Mouse (Mus musculus) layer of hippocampus, postnatal 14 days (tissue): ENCODE results near the gene Cdca4. TPM values are rescaled to one million over a fixed set of nuclear protein-coding genes. Genes with fewer than 3 reads are reported as not detected.
"Not testable (repeated sequence)": the region's sequence is repeated elsewhere in the genome, so short reads cannot be mapped to it uniquely, and the experiment has no call there.

Experiments
- DNase-seq, 2 experiments: peaks; one replicate each; pipeline ENCODE4 v3.0.0; 2021 to 2022; ENCODE audit warnings: low spot score in 2 of 2, mixed read lengths in 1 of 2
- total RNA-seq, 2 experiments: library from RNA; stranded (reverse); gene quantifications; 2 replicates each; pipeline ENCODE4 v1.2.3; 2021

Gene Cdca4
- total RNA-seq, 2 experiments from 2014 or later = 8.1 to 9.2 TPM

DNA sequence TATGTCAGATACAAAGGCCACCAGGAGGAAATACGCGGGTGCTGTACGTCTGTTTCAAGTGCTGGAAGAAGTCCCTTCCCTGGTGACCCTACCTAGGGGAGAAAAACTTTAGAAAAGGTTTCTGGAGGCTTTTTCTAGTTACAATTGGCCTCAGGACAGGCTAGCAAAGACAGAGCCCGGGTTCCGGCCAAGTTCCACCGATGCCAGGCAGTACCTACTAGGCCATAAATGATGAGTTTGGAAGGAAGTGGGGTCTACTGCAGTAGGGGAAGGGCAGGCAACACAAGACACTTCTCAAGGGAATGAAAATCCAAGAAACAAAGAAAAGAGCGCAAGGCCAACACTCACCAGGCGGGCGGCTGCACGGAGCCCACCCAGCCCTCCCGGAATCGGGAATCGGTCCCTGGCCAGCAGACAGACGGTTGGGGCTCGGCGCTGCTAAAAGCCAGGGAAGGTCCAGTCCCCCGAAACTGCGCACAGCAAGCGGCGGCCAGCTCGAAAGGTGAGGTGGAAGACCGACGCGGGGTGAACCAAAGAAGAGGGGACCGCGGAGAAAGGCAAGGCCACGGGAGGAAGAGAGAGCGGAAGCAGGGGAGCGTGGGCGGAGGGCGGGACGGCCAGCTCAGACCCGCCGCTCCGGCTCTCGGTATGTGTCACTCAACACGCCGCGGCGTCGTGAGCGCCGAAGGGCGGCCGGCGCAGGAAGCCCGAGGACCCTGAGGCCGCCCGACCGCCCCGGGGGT is 551 bp downstream of the Cdca4 start:
- DNase-seq = peak in 1 of 2 experiments; percentile 49

DNA sequence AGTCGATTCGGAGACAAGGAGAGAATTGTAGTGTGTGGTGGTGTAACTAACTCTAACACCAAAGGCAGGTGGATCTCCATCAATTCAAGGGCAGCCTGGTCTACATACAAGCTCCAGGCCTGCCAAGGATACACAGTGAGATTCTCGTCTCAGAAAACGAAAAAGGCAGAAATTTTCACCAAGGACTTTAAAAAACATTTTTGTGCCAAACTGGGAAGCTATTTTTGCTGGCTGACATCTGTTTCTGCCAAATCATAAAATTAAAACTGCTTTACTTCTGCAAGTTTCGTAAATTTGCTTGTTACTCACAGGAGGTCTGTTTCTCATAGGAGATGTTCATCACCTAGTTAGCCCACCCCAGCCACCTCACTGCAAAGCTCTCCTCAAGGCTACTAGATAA is 3.3 kb downstream of the Cdca4 start:
- no peak for DNase-seq

DNA sequence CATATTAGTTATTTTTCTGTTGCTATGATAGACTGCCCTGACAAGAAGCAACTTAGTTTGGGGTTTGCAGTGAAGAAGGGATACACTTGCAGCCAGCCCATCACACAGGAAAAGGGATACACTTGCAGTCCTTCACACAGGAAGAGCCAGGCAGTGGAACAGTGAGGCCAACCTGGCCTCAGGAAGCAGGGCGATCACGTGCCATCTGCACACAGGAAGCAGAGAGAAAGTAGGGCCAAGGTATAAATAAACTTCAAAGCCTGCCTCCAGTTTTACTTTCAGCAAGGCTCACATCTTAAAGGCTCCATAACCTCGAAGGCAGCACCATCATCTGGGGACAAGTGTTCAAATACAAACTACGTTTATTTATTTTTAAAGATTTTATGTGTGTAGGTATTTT is 6.0 kb downstream of the Cdca4 start:
- DNase-seq = no peak

DNA sequence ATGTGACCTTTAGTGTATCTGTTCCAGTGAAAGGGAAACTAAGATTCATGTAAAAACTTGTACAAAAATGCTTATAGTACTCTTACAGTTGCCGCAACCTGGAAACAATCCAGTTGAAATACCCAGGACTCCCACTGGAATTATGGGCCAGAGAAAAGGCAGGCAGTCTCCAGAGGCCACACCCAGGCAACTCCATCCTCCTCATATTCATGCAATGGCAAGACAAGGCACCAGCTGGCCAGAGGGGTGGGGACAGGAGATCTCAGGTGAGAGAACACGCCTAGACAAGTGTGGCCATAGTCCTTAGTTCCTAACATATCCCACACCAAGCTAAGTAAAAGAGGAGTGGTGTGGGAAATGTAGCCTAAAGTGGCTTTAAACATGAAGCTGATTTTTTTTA is 6.5 kb downstream of the Cdca4 start:
- no peak for DNase-seq

DNA sequence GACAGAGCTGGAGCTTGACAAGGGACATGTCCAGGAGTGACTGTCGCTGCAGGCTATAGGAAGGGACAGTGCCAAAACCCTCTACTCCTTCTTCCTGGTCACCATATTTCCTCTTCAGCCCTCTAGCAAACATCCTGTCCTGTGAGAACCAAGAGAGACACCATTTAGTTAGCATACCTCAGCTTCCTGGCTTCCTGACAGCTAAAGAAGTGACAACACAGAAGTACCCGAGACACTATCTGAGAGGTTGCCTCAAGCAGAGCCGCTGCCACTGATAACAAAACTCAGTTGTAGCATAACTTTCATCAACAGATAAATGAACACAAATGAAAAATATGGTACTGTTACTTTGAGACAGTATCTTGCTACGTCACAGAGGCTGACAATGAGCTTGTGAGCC is 7.2 kb downstream of the Cdca4 start:
- DNase-seq = no peak

DNA sequence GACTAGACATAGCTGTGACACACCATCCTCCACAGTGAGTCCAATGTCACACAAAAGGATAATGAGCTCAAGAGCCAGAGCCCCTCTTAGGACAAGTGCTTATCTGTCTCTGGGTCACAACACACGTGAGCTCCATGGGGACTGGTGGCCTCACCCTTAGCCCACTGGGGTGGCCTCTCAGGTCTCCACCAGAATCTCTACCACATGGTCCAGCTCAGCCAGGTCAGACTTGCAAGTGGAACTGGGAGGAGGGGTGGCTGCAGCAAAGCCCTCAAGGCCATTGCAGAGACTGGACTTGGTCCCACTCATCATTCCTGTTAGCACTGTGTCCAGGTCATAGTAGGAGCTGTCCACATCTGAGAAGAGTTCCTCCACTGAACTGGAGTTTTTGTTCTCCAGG is 8.0 kb downstream of the Cdca4 start:
- DNase-seq = no peak

DNA sequence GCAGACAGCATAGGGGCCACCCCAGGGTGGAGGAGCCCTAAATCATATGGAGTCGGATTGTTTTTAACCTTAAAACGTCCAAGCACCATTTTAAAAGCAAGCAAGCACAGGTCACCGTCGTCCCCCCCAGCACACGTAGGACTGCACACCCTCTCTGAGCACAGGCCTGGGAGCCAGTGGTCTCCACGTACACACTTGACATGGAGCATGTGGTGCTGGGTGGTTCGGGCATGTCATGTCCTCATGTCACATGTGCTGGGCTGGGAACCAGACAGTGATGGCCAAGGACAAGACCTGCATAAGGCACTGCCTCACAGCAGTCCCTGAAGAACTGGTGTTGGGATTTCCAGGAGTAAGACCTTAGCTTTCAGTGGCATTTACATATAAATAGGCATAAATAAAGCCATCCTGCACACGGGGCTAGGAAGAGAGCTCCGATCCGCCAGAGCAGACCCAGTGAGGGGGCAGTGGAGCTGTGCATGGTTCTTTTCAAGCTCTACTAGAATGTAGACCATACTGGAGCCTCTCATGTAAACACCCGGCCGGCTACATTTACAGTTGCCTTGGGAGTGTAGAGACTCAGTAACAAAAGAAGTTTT is 8.7 kb downstream of the Cdca4 start:
- no peak for DNase-seq

DNA sequence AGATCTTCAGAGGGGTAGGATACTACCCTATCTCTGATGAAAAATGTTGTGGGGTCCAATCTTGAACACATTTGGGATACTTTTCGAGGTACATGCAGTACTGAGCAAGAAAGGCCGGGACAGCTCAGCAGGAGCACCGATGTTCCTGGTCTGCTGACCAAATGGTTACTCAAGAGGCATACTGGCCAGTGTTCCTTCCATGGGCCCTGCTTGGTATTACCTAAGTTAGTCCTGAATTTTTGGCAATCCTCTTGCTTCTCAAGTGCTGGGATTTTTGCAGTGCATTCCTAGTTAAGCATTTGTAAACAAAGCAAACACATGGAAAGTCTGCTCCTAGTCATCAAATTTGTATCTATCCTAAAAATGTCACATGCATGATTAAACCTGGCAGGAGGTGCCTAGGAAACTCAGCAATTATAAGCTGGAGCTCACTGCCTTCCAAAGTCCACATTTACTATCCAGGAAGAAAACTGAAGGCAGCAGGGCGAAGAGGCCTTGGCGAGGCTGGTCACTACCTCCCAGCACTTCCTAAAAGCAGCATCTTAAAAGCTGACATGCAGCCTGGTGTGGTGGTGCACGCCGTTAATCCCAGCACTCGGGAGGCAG is 10.1 kb downstream of the Cdca4 start:
- no peak for DNase-seq

DNA sequence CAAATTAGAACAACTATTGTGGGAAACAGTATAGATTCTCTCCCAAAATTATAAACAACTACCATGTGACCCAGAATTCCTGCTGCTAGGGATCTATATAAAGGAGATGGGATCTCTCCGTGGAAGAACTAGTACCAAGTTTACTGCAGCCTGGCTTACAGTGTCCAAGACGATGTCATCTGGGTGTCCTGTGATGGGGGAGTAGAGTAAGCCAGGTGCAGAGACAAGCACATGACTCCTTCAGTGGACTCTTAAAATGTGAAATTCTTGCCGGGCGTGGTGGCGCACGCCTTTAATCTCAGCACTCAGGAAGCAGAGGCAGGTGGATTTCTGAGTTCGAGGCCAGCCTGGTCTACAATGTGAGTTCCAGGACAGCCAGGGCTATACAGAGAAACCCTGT is 12.4 kb downstream of the Cdca4 start:
- DNase-seq = not testable (repeated sequence)

DNA sequence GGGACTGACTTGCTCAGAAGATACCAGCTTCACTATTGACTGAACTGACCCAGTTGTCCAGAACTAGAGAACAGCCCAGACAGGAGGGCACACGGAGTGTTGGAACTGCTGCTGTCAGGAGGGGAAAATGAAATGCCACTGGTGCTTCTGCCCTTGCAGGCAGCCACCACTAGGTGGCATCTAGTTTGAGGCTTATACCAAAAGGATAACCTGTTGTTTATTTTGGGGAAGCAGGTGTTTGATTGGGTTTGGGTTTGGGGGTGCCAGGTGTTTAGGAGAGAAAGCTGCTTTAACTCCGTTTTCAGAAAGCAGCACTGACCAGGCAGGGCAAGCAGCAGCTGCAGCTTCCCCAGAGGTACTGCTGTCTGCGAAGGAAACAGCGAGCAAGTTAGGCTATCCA is 12.9 kb downstream of the Cdca4 start:
- DNase-seq = peak in 1 of 2 experiments; percentile 44

DNA sequence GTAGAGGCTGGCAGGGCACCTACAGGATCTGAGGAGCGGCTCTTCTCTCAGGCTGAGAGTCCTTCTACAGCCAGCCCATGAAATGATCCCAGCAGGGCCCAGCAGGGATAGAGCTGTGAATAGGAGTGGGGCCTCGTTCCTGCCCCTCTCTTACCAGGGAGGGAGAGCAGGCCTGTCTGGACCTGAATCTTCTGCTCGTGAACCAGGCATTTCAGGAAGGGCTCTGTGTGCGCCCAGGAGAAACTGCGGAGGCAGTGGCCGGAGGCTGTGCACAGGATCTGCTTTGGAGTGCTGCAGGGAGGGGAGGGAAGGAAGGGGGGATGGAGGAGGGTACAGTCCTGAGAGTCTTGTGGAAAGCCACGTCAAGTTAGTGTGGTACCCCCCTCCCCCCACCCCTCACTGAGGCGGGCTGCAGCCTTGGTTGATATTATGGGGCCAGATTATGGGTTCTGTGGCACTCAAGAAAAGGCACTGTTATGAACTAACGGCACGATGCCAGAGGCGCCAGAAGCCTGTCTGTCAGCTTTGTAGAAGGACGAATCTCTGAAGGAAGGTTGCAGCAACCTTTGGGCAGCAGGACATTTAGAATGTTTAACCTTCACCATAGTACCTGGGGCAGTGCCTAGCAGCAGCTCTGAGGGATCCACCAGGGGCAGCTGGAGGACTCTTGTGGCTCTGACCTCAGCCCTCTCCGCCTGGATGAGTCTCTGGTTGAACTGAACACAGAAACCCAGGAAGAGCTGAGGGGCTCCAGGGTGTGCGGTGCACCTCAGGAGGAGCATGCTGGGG is 14.3 kb downstream of the Cdca4 start:
- no peak for DNase-seq

DNA sequence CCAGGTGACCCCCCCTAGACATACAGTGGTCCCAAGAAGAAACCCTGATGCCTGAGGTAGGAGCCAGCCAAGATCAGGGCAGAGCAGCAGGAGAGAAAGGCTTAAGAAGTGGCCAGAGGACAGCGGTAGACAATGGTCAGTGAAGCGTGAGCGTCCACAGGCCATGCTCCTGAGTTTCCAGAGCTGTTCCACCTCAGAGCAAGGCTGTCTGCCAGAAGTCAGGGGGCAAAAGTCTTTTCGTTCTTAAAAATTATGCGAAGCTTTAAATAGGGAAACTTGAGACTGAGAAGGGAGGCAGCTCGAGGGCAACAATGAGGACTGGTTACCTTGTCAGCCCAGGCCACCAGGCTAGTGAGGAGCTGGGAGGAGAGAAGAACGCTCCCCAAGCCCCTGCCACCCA is 15.9 kb downstream of the Cdca4 start:
- no peak for DNase-seq

DNA sequence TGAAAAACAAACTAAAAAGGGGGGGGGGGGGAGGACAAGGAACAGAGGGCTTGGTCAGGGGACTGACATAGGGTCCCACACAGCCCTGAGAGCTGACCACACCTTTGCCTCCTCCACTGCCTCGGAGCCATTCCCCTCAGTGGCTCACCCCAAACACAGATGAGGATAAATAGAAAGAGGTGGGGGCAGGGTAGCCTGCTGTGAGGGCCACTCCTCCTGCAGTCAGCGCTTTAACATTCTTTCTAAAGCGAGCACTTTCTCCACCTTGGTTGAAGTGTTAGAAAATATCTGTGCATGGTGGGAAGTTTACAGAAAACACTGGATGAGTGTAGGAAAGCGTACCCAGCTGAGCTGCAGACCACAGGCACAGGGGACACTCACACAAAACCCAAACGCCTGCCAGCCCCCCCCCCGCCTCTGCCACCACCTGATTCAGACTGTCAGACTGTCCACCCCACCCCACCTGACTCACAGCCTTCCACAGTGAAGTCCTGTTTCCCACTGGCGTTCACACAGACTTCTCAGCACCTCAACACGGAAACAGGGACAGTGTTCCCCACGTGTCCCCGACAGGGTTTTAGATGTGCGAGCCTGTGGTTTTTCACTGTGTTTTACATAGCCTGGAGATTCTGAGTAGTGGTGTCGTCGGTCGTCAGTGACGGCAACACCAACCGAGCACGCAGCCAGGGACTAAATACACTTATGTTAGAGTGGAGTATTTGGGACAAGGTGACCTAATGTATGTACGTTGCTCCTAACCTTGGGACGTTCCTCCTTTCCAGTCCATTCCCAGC is 18.9 kb downstream of the Cdca4 start:
- DNase-seq = no peak

DNA sequence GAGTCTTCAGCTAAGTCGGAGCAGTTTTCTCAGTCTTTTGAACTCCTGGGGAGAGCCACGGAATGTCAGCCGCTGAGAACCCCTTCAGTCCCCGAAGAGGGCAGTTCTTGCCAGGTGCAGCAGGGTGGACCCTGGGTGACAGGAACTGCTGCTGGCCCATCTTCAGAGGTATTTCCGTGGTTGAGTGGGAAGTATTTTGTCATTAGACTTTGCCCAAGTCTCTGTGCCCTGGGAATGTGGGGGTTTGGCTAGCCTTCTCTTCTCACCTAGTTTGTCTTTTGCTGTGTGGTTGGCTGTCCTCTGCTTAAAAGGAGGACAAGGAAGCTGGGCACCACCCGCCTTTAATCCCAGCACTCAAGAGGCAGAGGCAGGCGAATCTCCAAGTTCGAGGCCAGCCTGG is 19.6 kb downstream of the Cdca4 start:
- DNase-seq = no peak

DNA sequence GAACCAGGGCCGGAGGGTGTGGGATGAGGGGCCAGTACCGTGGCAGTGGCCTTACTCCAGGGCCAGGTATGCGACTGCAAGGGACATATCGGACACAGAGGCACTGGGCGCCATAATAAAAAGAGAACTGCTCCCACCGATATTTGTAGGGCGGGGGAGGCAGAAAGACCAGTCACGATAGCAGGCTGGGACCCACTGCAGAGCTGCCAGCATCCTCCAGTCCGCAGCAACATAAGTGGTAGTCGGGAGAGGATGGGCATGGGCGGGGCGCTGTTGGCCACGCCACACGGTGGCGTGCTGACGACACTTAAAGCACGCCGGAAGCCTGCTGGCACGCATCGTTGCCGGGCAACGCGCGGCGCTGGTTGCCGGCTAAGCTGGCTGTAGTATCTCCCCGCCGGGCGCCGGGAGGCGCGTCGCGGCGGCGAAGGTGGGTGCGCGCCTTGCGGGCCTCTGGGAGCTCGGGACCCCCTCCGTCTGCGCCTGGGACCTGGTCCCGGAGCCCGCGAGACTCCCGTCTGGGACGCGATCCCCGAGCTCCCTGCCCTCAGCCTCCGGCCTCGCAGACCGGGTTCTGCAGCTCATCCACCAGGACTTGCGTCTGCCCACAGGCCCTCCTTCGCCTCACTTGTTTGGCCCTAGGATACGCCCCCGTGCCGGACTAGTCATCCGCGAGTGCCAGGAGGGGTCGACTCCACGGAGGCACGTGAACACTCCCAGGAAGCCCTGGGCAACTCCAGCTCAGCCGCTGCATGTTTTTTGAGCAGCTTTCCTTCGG is 20.4 kb downstream of the Cdca4 start, which contains the start of gene Clba1:
Gene Clba1 (plus strand): TSS at position 351 of the 778 bp plus-strand sequence.
- DNase-seq = peak; percentile 91 to 95

DNA sequence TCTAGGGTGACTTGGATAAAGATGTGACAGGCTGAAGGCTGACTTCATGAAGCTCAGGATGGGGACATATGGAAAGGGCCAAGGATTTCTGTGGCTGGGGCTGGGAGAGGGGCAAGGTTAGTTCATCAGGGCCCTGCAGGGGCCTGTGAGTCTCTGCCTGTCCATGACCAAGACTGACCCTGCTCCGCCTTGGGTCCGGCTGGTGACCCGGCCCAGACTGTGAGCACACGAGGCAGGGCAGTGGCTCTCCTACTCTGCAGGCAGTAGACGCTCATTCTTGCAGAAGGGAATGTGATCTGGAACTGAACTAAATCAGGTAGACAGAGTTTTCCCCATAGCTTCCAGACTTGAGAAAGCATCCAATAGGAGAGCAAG is 21.0 kb downstream of the Cdca4 start:
- no peak for DNase-seq

DNA sequence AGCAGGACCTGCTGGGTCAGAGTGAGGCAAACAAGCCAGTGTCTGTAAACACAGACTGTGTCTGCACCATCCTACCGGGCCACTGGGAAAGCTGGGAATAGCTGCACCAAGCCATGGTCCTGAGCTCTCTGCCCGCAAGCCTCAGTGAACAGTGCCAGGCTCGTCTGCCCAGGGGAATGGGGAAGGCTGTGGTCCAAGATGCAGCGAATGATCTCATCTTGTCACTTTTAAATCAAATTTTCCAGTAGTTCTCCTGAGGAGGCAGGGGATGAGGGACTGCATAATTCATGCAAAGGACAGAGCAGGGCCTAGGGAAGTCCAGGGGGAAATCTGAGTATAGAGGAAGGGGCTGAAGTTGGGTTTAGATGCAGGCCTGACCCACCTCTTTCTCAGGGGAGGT is 21.4 kb downstream of the Cdca4 start:
- DNase-seq = no peak

DNA sequence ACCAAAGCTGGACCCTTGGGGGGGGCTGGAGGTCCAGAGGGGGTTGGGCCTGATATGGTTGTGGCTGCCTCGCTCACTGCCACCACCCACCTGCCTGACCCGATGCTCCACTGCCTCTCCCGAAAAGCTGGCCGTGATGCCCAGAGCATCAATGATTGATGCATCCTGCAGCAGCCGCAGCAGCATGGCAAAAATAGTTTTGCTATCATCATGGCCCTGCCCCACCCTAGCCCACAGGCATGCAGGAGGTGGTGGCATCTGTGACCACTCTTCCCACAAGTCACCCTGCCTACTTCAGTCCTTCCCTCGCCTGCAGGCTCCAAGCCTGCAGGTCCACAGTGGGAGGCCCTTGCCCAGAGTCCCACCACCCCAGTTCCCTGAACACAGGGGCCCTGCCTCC is 23.2 kb downstream of the Cdca4 start:
- no peak for DNase-seq

DNA sequence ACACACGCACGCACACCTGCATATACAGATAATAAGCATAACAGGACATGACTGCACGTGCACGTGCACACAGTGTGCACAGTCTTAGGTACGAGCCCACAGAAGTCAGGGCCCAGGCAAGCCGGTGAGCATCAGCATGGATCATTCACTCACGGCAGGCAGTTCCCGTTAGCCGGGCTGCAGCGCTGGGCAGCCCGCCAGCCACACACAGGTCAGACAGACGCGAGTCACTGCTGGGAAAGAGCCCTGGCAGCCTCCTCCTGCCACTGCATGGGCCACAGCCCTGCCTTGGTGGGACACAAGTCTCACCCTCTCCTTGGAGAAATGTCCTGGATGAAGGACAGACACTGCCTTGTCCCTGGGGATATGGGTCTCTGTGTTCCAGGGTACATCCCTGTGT is 25.2 kb downstream of the Cdca4 start:
- DNase-seq = no peak

DNA sequence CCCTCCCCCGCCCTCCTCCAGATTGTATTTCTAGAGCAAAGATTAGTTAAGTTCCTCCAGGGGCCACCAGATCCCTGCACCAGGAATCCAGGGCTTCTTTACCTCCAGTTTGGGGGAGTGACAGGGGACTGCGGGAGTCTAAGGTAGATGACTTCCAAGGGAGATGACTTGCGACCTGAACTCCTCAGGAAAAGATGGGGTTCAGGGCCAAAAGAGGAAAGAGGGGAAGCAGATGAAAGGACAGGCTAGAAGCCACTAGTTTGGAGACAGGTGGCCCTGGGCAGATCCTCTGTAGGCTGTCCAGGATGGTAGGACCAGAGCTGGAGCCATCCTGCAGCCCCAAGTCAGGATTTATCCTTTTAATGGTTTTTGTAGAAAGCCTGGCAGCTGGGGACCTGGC is 26.3 kb downstream of the Cdca4 start:
- no peak for DNase-seq
